Mouse (Mus musculus) myocyte (in vitro differentiated cells): ENCODE measurements at regions not wholly inside any gene's neighbourhood (a gene's known extent, or its start where the extent isn't known, plus 50 kb on each side); places are given as distances from the start of the nearest gene placed in this dataset.

Source experiments
- E2F4 ChIP-seq: IDR thresholded peaks from one replicate; pipeline ENCODE4 v1.6.1; 2011; ENCODE audit warnings: mild to moderate bottlenecking, control low read depth, moderate library complexity; ENCODE audit not compliant: insufficient read depth
- MYOD1 ChIP-seq, 3 experiments: IDR thresholded peaks; one replicate each; pipeline ENCODE4 v1.6.1; 2011; ENCODE audit warnings: control low read depth in 2 of 3, low read depth in 2 of 3, mild to moderate bottlenecking in 2 of 3, moderate library complexity in 1 of 3; ENCODE audit not compliant: insufficient read length in 2 of 3, control insufficient read depth in 1 of 3
- MYOG ChIP-seq, 3 experiments: IDR thresholded peaks; one replicate each; pipeline ENCODE4 v1.6.1; 2011; ENCODE audit warnings: control low read depth in 2 of 3, low read depth in 2 of 3, mild to moderate bottlenecking in 2 of 3; ENCODE audit not compliant: insufficient read length in 2 of 3, control insufficient read depth in 1 of 3, insufficient read depth in 1 of 3
- POLR2A ChIP-seq: IDR thresholded peaks from one replicate; pipeline ENCODE4 v1.6.1; 2011; ENCODE audit warnings: low read depth, mild to moderate bottlenecking, control low read depth, moderate library complexity; ENCODE audit not compliant: insufficient read length
- POLR2AphosphoS2 ChIP-seq: IDR thresholded peaks from one replicate; pipeline ENCODE4 v1.6.1; 2011; ENCODE audit warnings: low read depth, control low read depth; ENCODE audit not compliant: insufficient read length
- REST ChIP-seq: IDR thresholded peaks from one replicate; pipeline ENCODE4 v1.6.1; 2011; ENCODE audit warnings: mild to moderate bottlenecking, control low read depth, moderate library complexity; ENCODE audit not compliant: insufficient read depth, insufficient read length
- SRF ChIP-seq: IDR thresholded peaks from one replicate; pipeline ENCODE4 v1.6.1; 2011; ENCODE audit warnings: low read depth; ENCODE audit not compliant: control insufficient read depth, insufficient read length
- TCF12 ChIP-seq: IDR thresholded peaks from one replicate; pipeline ENCODE4 v1.6.1; 2011; ENCODE audit warnings: mild to moderate bottlenecking, control low read depth; ENCODE audit not compliant: poor library complexity, insufficient read depth, severe bottlenecking

DNA sequence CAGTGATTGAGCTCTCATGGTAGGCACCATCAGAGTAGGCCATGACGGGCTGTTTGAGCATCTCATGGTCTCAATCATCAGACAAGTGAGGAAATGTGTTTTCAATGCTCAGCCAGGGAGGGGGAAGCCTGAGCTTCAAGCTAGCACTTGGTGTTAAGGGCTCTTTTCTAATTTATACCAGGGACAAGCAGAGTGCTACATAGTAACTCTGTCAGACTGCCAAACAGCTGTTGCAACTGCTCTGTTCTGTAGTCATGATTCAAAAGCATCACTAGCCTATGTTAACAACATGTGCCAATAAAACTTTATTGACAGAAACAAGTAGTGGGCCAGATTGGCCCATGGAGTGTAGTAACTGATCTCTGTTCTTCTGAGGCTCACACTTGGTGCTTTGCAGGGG, 235.0 kb downstream of the Gm26897 start:
- TF ChIP-seq MYOG (IDR thresholded peaks at IDR 0.05; ENCODE audit: control insufficient read depth in 1 of 3, insufficient read depth in 1 of 3, insufficient read length in 2 of 3, low read depth in 2 of 3) (no peak), REST (no peak), TCF12 (no peak), POLR2AphosphoS2 (no peak), POLR2A (no peak), SRF (no peak), E2F4 (no peak), MYOD1 (IDR thresholded peaks at IDR 0.05; ENCODE audit: control insufficient read depth in 1 of 3, insufficient read length in 2 of 3, low read depth in 2 of 3) (no peak)
